Mouse (Mus musculus): ENCODE results near the gene Mchr1.
A peak's percentile ranks its signal among the peaks of the same experiment; 100 is the strongest.

The Mchr1 gene

GRCm38 (mm10) chr15:81227275-81227674, 8.0 kb upstream of the Mchr1 start:
- ATAC-seq (ENCODE audit: low TSS enrichment), result no peak

- ATAC-seq (ENCODE audit: low TSS enrichment), result no peak
These were observed 7.0 kb upstream of the Mchr1 start for GRCm38 (mm10) chr15:81228258-81228657.

GRCm38 (mm10) chr15:81229791-81230190, 5.5 kb upstream of the Mchr1 start:
- no peak for ATAC-seq (ENCODE audit: low TSS enrichment)

- no peak for ATAC-seq (ENCODE audit: low TSS enrichment)
These were observed 4.0 kb upstream of the Mchr1 start for GRCm38 (mm10) chr15:81231325-81231724.

- peak; percentile 29; the same call in 1 of the 2 replicates for ATAC-seq (ENCODE audit: low TSS enrichment)
These were observed 763 bp downstream of the Mchr1 start for GRCm38 (mm10) chr15:81236062-81236461.

GRCm38 (mm10) chr15:81237471-81237870, 2.2 kb downstream of the Mchr1 start:
- ATAC-seq (ENCODE audit: low TSS enrichment), result no peak

- ATAC-seq (ENCODE audit: low TSS enrichment), result 0 out of 2 replicates have a peak, but pooled peaks have one; percentile 29
These were observed 4.0 kb downstream of the Mchr1 start for GRCm38 (mm10) chr15:81239261-81239660.

GRCm38 (mm10) chr15:81239794-81240343, 4.6 kb downstream of the Mchr1 start:
- no peak for ATAC-seq (ENCODE audit: low TSS enrichment)

- ATAC-seq (ENCODE audit: low TSS enrichment), result no peak
These were observed 11.6 kb downstream of the Mchr1 start for GRCm38 (mm10) chr15:81246890-81247289.

GRCm38 (mm10) chr15:81247583-81248340, 12.5 kb downstream of the Mchr1 start:
- ATAC-seq (ENCODE audit: low TSS enrichment), result no peak

GRCm38 (mm10) chr15:81248341-81248679, 13.0 kb downstream of the Mchr1 start:
- no peak for ATAC-seq (ENCODE audit: low TSS enrichment)

GRCm38 (mm10) chr15:81248951-81249579, 13.8 kb downstream of the Mchr1 start:
- no peak for ATAC-seq (ENCODE audit: low TSS enrichment)

- peak; percentile 66; the same call in 1 of the 2 replicates for ATAC-seq (ENCODE audit: low TSS enrichment)
These were observed 17.4 kb downstream of the Mchr1 start for GRCm38 (mm10) chr15:81252626-81253174.

GRCm38 (mm10) chr15:81253585-81253984, 18.3 kb downstream of the Mchr1 start:
- ATAC-seq (ENCODE audit: low TSS enrichment), result no peak

- no peak for ATAC-seq (ENCODE audit: low TSS enrichment)
These were observed 18.9 kb downstream of the Mchr1 start for GRCm38 (mm10) chr15:81254113-81254640.

GRCm38 (mm10) chr15:81255063-81255462, 19.8 kb downstream of the Mchr1 start:
- ATAC-seq (ENCODE audit: low TSS enrichment), result no peak

- ATAC-seq (ENCODE audit: low TSS enrichment), result peak; percentile 34; the same call in 1 of the 2 replicates
These were observed 23.0 kb downstream of the Mchr1 start for GRCm38 (mm10) chr15:81258296-81258695.

GRCm38 (mm10) chr15:81259304-81259703, 24.0 kb downstream of the Mchr1 start:
- no peak for ATAC-seq (ENCODE audit: low TSS enrichment)

GRCm38 (mm10) chr15:81260208-81260607, 24.9 kb downstream of the Mchr1 start:
- ATAC-seq (ENCODE audit: low TSS enrichment), result no peak

- peak; percentile 87 for ATAC-seq (ENCODE audit: low TSS enrichment)
These were observed 29.2 kb downstream of the Mchr1 start for GRCm38 (mm10) chr15:81264392-81265095.

GRCm38 (mm10) chr15:81267416-81267815, 32.1 kb downstream of the Mchr1 start:
- 0 out of 2 replicates have a peak, but pooled peaks have one; percentile 33 for ATAC-seq (ENCODE audit: low TSS enrichment)
